Mouse (Mus musculus) large intestine, adult 2 months (tissue): Measurements from ENCODE around the gene Kcnc1. TPM values are rescaled to one million over a fixed set of nuclear protein-coding genes. Genes with fewer than 3 reads are reported as not detected.

Experiments used
- DNase-seq: peaks from one replicate; pipeline ENCODE4 v3.0.0-alpha.2; 2012; ENCODE audit warnings: low read depth, low spot score
- WGBS: fragments of 180-500 bp; shearing (Covaris S2); methylation state at CpG from one replicate; pipeline ENCODE4 v1.1.7; 2018; 5-methylcytosine and 5-hydroxymethylcytosine counted together
- polyA plus RNA-seq: library from polyadenylated mRNA; depleted of rRNA; stranded (reverse); fragments of >200 nt; gene quantifications from 2 replicates; pipeline ENCODE4 v1.2.3, GENCODE M21; 2012; rRNA removed

Gene Kcnc1
- polyA plus RNA-seq, 1 experiment, result 0.21 TPM

- 84% methylated on average over 8 of the region's 8 CpGs for WGBS
- DNase-seq, result no peak
These were observed 66.0 kb downstream of the Kcnc1 start for GRCm38 (mm10) chr7:46462287-46462686.

GRCm38 (mm10) chr7:46463136-46463535, 66.8 kb downstream of the Kcnc1 start:
- WGBS, result 43% methylated on average over 8 of the region's 8 CpGs

GRCm38 (mm10) chr7:46466422-46466981, 70.2 kb downstream of the Kcnc1 start:
- DNase-seq, result no peak
- WGBS, result 78% methylated on average over 7 of the region's 7 CpGs

More at GRCm38 (mm10) chr7:46463136-46463535, 66.8 kb downstream of the Kcnc1 start:
- no peak for DNase-seq

DNA sequence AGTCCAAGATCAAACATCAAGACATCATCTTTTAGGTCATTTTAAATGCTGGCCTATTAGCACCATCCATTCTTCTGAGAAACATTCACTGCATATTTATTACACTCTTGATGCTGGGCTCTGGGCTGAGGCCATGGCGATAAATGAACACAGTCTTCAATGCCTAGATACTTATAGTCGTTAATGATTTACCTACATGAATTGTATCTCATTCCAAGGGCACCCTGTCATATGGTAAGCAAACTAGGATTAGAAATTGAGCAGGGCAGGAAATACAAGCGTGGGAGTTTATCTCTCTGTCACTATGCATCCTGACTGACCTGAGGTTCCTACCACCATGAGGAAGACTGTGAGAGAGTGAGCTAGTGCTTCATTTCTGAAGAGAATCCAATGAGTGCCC, 73.2 kb downstream of the Kcnc1 start:
- WGBS, result 35% methylated on average over 3 of the region's 3 CpGs
- DNase-seq, result peak; percentile 21

GRCm38 (mm10) chr7:46471054-46471737, 74.9 kb downstream of the Kcnc1 start:
- 67% methylated on average over 7 of the region's 7 CpGs for WGBS
- DNase-seq, result no peak

- no peak for DNase-seq
- 74% methylated on average over 9 of the region's 9 CpGs for WGBS
These were observed 76.8 kb downstream of the Kcnc1 start for GRCm38 (mm10) chr7:46473141-46473540.

DNA sequence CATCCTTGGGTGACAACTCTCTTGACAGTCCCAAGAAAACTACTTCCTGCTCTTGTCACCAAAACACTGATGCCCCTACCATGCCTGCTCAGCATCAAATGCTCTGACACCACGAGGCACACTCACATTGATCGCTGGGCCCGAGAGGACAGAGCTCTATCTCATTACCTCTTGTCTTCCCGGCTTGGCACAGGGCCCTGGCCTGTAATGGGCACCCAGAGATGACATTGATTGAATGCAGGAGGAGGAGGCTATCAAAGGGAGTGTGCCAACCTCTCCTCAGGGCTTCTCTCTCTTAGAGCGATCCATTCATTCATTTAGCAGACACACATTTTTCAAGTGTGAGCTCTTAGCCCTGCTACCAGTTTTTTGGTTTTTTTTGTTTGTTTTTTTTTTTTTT, 79.2 kb downstream of the Kcnc1 start:
- DNase-seq, result no peak
- 82% methylated on average over 5 of the region's 5 CpGs for WGBS

DNA sequence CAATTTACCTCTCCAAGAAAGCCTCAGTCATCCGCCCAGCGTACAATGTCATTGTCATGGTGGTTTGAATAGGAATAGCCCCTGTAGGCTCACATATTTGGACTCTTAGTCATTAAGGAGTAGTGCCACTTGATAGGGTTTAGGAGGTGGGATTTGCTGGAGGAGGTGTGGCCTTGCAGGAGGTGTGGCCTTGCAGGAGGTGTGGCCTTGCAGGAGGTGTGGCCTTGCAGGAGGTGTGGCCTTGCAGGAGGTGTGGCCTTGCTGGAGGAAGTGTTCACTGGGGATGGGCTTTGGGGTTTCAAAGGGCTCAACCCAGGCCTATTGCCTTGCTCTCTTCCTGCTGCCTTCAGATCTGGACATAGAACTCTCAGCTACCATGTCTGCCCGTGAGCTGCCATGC, 81.2 kb downstream of the Kcnc1 start:
- DNase-seq, result no peak

DNA sequence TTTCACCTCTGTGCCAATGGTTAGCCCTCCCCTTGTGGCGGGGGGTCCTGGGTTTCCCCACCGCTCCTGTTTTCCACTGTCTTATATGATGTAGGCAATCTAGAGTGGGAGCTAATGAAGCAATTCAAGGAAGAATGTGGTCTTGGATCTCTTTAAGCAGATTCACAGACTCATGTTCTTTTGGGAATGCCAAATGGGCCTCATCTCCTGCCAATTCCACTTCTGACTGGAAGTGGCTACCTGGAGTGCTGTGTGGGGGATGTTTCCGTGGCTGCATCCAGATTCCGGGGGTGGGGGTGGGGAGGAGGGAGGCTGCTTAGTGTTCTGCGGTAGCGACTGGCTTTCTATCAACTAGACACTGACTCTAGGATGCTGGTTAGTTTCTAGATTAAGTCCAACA, 83.5 kb downstream of the Kcnc1 start:
- 73% methylated on average over 6 of the region's 6 CpGs for WGBS
- no peak for DNase-seq

More for the DNA sequence above, 81.2 kb downstream of the Kcnc1 start:
- 94% methylated on average over 3 of the region's 3 CpGs for WGBS

GRCm38 (mm10) chr7:46482099-46482531, 85.8 kb downstream of the Kcnc1 start:
- WGBS, result 31% methylated on average over 2 of the region's 2 CpGs
- peak; percentile 24 for DNase-seq

DNA sequence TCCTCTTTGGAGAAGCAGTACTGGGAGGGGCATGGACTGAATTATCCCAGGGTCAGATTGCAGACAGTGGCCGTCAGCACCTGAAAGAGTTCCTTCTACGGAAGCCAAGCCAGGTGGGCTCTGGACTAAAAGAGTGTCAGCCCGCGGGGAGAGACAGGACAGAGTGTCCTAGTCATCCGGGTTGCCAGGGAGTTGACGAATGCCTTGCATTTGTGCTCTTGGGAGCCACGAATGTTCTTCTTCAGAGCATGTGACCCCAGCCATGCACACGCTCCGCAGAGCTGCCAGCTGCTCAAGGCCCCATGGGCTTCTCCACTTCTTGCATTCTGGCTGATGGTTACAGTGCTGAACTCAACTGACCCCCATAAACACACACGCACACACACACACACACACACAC, 86.8 kb downstream of the Kcnc1 start:
- WGBS, result 87% methylated on average over 10 of the region's 10 CpGs

GRCm38 (mm10) chr7:46484223-46484622, 87.9 kb downstream of the Kcnc1 start:
- 73% methylated on average over 6 of the region's 6 CpGs for WGBS
- no peak for DNase-seq

More for the DNA sequence above, 86.8 kb downstream of the Kcnc1 start:
- no peak for DNase-seq

GRCm38 (mm10) chr7:46486761-46487160, 90.5 kb downstream of the Kcnc1 start:
- DNase-seq, result no peak
- WGBS, result 86% methylated on average over 5 of the region's 5 CpGs

DNA sequence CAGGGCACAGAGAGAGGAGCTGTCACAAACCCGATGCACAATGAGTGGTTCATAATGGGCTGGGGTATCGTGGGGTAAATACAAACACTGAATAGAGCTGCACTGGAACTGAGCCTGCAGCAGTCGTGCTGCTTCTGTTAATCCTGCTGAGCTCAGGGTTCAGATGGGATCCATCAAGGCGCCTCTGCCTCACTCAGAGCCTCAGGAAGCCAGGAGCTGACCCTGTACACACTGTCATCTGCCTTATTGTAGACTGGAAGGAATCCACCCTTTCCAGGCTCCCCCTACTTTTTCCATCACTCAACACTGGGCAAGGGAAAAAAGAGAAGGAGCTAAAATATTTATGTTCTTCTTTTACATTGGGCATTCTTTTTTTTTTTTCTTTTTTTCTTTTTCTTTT, 91.1 kb downstream of the Kcnc1 start:
- 73% methylated on average over 4 of the region's 4 CpGs for WGBS
- no peak for DNase-seq

Other genes with a start within 250 kb of the Kcnc1 start
- gene Abcc8, start 216.5 kb upstream of the Kcnc1 start, polyA plus RNA-seq, result 1.2 and 1.6 TPM in 2 replicates
- 94.9 and 124 TPM in 2 replicates for gene Ush1c, start 158.0 kb upstream of the Kcnc1 start, polyA plus RNA-seq
- 0.09 and 0.16 TPM in 2 replicates for gene Otog, start 155.5 kb upstream of the Kcnc1 start, polyA plus RNA-seq
- gene Myod1, start 20.0 kb upstream of the Kcnc1 start, polyA plus RNA-seq, result not detected in 2 replicates
- 8.1 and 9.0 TPM in 2 replicates for gene Sergef, start 243.3 kb downstream of the Kcnc1 start, polyA plus RNA-seq